Mouse (Mus musculus) liver, embryonic 13.5 days (tissue): ENCODE results near the gene Gm21731. TPM values are rescaled to one million over a fixed set of nuclear protein-coding genes. Genes with fewer than 3 reads are reported as not detected.
"Not testable (repeated sequence)": the region's sequence is repeated elsewhere in the genome, so short reads cannot be mapped to it uniquely, and the experiment has no call there.

Experiments used
- ATAC-seq: fragments of 200-750 bp; cut with Nextera tagmentation; 2 replicates; pipeline ENCODE4 v1.8.0; 2017; ENCODE audit warnings: low read depth, mild to moderate bottlenecking, moderate number of reproducible peaks, moderate library complexity
- DNase-seq: peaks from one replicate; pipeline ENCODE4 v3.0.0; 2022
- H3K27ac ChIP-seq: fragments of 300-500 bp; sonication (generic); 2 replicates; pipeline ENCODE4 v1.5.1; 2015; ENCODE audit warnings: moderate library complexity, mild to moderate bottlenecking, inconsistent platforms
- H3K27me3 ChIP-seq: fragments of 300-500 bp; sonication (generic); 2 replicates; pipeline ENCODE4 v1.6.1; 2015; ENCODE audit warnings: mild to moderate bottlenecking, inconsistent platforms
- H3K36me3 ChIP-seq: fragments of 300-500 bp; sonication (generic); 2 replicates; pipeline ENCODE4 v1.6.1; 2015; ENCODE audit warnings: mild to moderate bottlenecking, inconsistent platforms
- H3K4me1 ChIP-seq: fragments of 300-500 bp; sonication (generic); replicated peaks from 2 replicates; pipeline ENCODE4 v1.6.1; 2015; ENCODE audit warnings: inconsistent platforms
- H3K4me2 ChIP-seq: fragments of 300-500 bp; sonication (generic); 2 replicates; pipeline ENCODE4 v1.6.1; 2015; ENCODE audit warnings: inconsistent platforms, mild to moderate bottlenecking, moderate library complexity
- H3K4me3 ChIP-seq: fragments of 300-500 bp; sonication (generic); replicated peaks from 2 replicates; pipeline ENCODE4 v1.5.1; 2015; ENCODE audit warnings: mild to moderate bottlenecking, inconsistent platforms
- H3K9ac ChIP-seq: fragments of 300-500 bp; sonication (generic); 2 replicates; pipeline ENCODE4 v1.6.1; 2015; ENCODE audit warnings: mild to moderate bottlenecking, inconsistent platforms
- H3K9me3 ChIP-seq: fragments of 300-500 bp; sonication (generic); replicated peaks from 2 replicates; pipeline ENCODE4 v1.6.1; 2016; ENCODE audit warnings: inconsistent platforms
- WGBS: fragments of 180-500 bp; shearing (Covaris S2); methylation state at CpG from one replicate; pipeline ENCODE4 v1.1.7; 2015; ENCODE audit not compliant: insufficient replicate concordance; 5-methylcytosine and 5-hydroxymethylcytosine counted together
- polyA plus RNA-seq: library from polyadenylated mRNA; unstranded; fragments of >200 nt; fragmentation: Nextera tagmentation; extraction: Ambion mirVana; gene quantifications from 2 replicates; pipeline ENCODE4 v1.2.1, GENCODE M21; 2015

Gene Gm21731
- not detected in 2 replicates for polyA plus RNA-seq

GRCm38 (mm10) chr13:120238811-120239210, at the start of gene Gm21731:
Gene Gm21731, plus strand, starts transcription at chr13:120239111.
- not testable (repeated sequence) for H3K4me2 ChIP-seq, ATAC-seq, H3K27ac ChIP-seq, H3K4me3 ChIP-seq, DNase-seq, H3K36me3 ChIP-seq, H3K9me3 ChIP-seq, H3K4me1 ChIP-seq, H3K27me3 ChIP-seq, H3K9ac ChIP-seq

GRCm38 (mm10) chr13:120196189-120196821, 42.6 kb upstream of the Gm21731 start:
- not testable (repeated sequence) for H3K4me1 ChIP-seq, ATAC-seq, H3K4me2 ChIP-seq, H3K27me3 ChIP-seq, H3K9ac ChIP-seq, H3K27ac ChIP-seq, H3K36me3 ChIP-seq, H3K9me3 ChIP-seq, DNase-seq, H3K4me3 ChIP-seq
- 51% methylated on average over 6 of the region's 8 CpGs for WGBS

- H3K36me3 ChIP-seq, DNase-seq, H3K27ac ChIP-seq, H3K4me3 ChIP-seq, H3K9me3 ChIP-seq, H3K27me3 ChIP-seq, H3K4me1 ChIP-seq, H3K9ac ChIP-seq, H3K4me2 ChIP-seq, ATAC-seq: not testable (repeated sequence)
- WGBS: no CpG with 5 or more reads among the region's 2 CpGs
Observed at GRCm38 (mm10) chr13:120215847-120216246, 23.1 kb upstream of the Gm21731 start, which contains the start of gene Gm21762. Gene Gm21762, minus strand, starts transcription at chr13:120215947.

- not testable (repeated sequence) for H3K9me3 ChIP-seq, ATAC-seq, H3K9ac ChIP-seq, H3K4me3 ChIP-seq, H3K36me3 ChIP-seq, H3K4me2 ChIP-seq, H3K4me1 ChIP-seq, H3K27me3 ChIP-seq, H3K27ac ChIP-seq, DNase-seq
- 72% methylated on average over 5 of the region's 5 CpGs for WGBS
Observed at GRCm38 (mm10) chr13:120220922-120221321, 18.0 kb upstream of the Gm21731 start.

- H3K9me3 ChIP-seq, H3K27me3 ChIP-seq, H3K27ac ChIP-seq, H3K4me2 ChIP-seq, H3K9ac ChIP-seq, ATAC-seq, DNase-seq, H3K4me3 ChIP-seq, H3K4me1 ChIP-seq, H3K36me3 ChIP-seq: not testable (repeated sequence)
- WGBS: 84% methylated on average over 16 of the region's 25 CpGs
Observed at GRCm38 (mm10) chr13:120223012-120223659, 15.8 kb upstream of the Gm21731 start.

GRCm38 (mm10) chr13:120231798-120232197, 7.1 kb upstream of the Gm21731 start:
- H3K27me3 ChIP-seq, H3K4me1 ChIP-seq, H3K9ac ChIP-seq, H3K36me3 ChIP-seq, H3K27ac ChIP-seq, H3K4me3 ChIP-seq, H3K4me2 ChIP-seq, H3K9me3 ChIP-seq, DNase-seq, ATAC-seq: not testable (repeated sequence)
- WGBS: 92% methylated on average over 17 of the region's 17 CpGs

GRCm38 (mm10) chr13:120232447-120233049, 6.4 kb upstream of the Gm21731 start:
- not testable (repeated sequence) for ATAC-seq, H3K9ac ChIP-seq, H3K4me3 ChIP-seq, H3K27me3 ChIP-seq, H3K4me2 ChIP-seq, H3K9me3 ChIP-seq, H3K36me3 ChIP-seq, H3K27ac ChIP-seq, DNase-seq, H3K4me1 ChIP-seq
- 61% methylated on average over 12 of the region's 25 CpGs for WGBS

GRCm38 (mm10) chr13:120251208-120251924, 12.5 kb downstream of the Gm21731 start:
- not testable (repeated sequence) for ATAC-seq, H3K27me3 ChIP-seq, H3K36me3 ChIP-seq

GRCm38 (mm10) chr13:120258817-120259658, 20.1 kb downstream of the Gm21731 start:
- 62% methylated on average over 3 of the region's 3 CpGs for WGBS
- H3K4me2 ChIP-seq, H3K9ac ChIP-seq, ATAC-seq, H3K27ac ChIP-seq, H3K4me3 ChIP-seq, H3K4me1 ChIP-seq, H3K36me3 ChIP-seq, DNase-seq, H3K27me3 ChIP-seq, H3K9me3 ChIP-seq: not testable (repeated sequence)

More at GRCm38 (mm10) chr13:120251208-120251924, 12.5 kb downstream of the Gm21731 start:
- H3K9me3 ChIP-seq, H3K4me2 ChIP-seq, H3K4me3 ChIP-seq, H3K4me1 ChIP-seq, DNase-seq, H3K9ac ChIP-seq, H3K27ac ChIP-seq: not testable (repeated sequence)
- WGBS: 56% methylated on average over 2 of the region's 3 CpGs

- DNase-seq, H3K9me3 ChIP-seq, H3K36me3 ChIP-seq, H3K9ac ChIP-seq, H3K27me3 ChIP-seq, H3K27ac ChIP-seq, H3K4me1 ChIP-seq, H3K4me2 ChIP-seq, ATAC-seq, H3K4me3 ChIP-seq: not testable (repeated sequence)
- 36% methylated on average over 3 of the region's 3 CpGs for WGBS
Observed at GRCm38 (mm10) chr13:120259718-120260117, 20.8 kb downstream of the Gm21731 start.
